Comparison of ENCODE assay signal across 26 mouse cellular contexts in genomic region chr5:17698905-17699304, GRCm38 (mm10).
DNase-seq lines count a peak whose midpoint lies in the region; ATAC-seq and TF ChIP-seq lines count a peak whose summit lies in the region.
"Had no signal": no experiment of that assay in that cellular context is flagged by ENCODE, and none has a peak within 500 bp of the region (broad histone marks: within the 10 kb centered on the region; RNA-seq: fewer than 3 reads in every experiment).

No protein-coding gene starts in this region.

- H3K36me3 ChIP-seq in forebrain, embryonic 14.5 days (ENCODE audit: control insufficient read depth, insufficient read depth, low read length), result no peaks in the 10 kb centered on the region
- H3K36me3 ChIP-seq in forebrain, embryonic 10.5 days (replicated peaks), result no peaks in the 10 kb centered on the region
- 0 out of 2 replicates have a peak, but pooled peaks cover 2% of the 10 kb centered on the region for H3K36me3 ChIP-seq in limb, embryonic 14.5 days (ENCODE audit: control insufficient read depth, insufficient read depth, low read length)
- H3K36me3 ChIP-seq: embryonic facial prominence, embryonic 10.5 days; embryonic facial prominence, embryonic 13.5 days; hindbrain, embryonic 12.5 days; hindbrain, embryonic 15.5 days; intestine, embryonic 15.5 days had no signal

- no peak overlapping the region for H3K27ac ChIP-seq in forebrain, embryonic 14.5 days (ENCODE audit: low read depth, low read length)
- no peak overlapping the region for H3K27ac ChIP-seq in forebrain, embryonic 10.5 days
- no peak overlapping the region for H3K27ac ChIP-seq in limb, embryonic 14.5 days (replicated peaks; ENCODE audit: low read depth, low read length)
- H3K27ac ChIP-seq: embryonic facial prominence, embryonic 10.5 days; embryonic facial prominence, embryonic 13.5 days; gastrocnemius, adult 2 months; hindbrain, embryonic 12.5 days; hindbrain, embryonic 15.5 days; intestine, embryonic 15.5 days had no signal

- DNase-seq in forebrain, embryonic 14.5 days (ENCODE audit: low spot score), result peak; percentile 32
- no peak for DNase-seq in forebrain, embryonic 10.5 days (ENCODE audit: extremely low spot score, low spot score)
- no peak for DNase-seq in frontal cortex, postnatal 10 days (ENCODE audit: low spot score in 2 of 2)
- peak; percentile 24 for DNase-seq in brain, adult 2 months (ENCODE audit: low read depth, low spot score)
- DNase-seq in limb, embryonic 14.5 days (ENCODE audit: low spot score), result peak; percentile 60
- DNase-seq in urinary bladder, adult 18-20 months (ENCODE audit: low spot score in 2 of 2), result no peak
- no peak for DNase-seq in left cerebral cortex, adult 18-20 months (ENCODE audit: low spot score in 2 of 2)
- DNase-seq: adrenal gland, adult 8-10 months; adrenal gland, postnatal 25 days; cerebellum, adult 11 months; cerebellum, adult 2 months; cerebellum, adult 9-11 months; cerebellum, postnatal 25 days; embryo, embryonic 11 days; gastrocnemius, adult 2 months; gastrocnemius, postnatal 14 days; heart, adult 11 months had no signal

- no peak overlapping the region for H3K9ac ChIP-seq in forebrain, embryonic 14.5 days (ENCODE audit: low read length)
- H3K9ac ChIP-seq in limb, embryonic 14.5 days (ENCODE audit: low read depth, low read length, severe bottlenecking), result no peak overlapping the region
- H3K9ac ChIP-seq: embryonic facial prominence, embryonic 13.5 days; hindbrain, embryonic 12.5 days; hindbrain, embryonic 15.5 days; intestine, embryonic 15.5 days had no signal

- 83% methylated on average over 2 of the region's 2 CpGs for WGBS in forebrain, embryonic 14.5 days
- 98% methylated on average over 2 of the region's 2 CpGs for WGBS in forebrain, embryonic 10.5 days
- 42% methylated on average over 2 of the region's 2 CpGs for WGBS in limb, embryonic 14.5 days

- no peak for ATAC-seq in forebrain, embryonic 14.5 days
- peak; percentile 77 for ATAC-seq in frontal cortex, adult (ENCODE audit: low TSS enrichment)
- no peak for ATAC-seq in limb, embryonic 14.5 days (ENCODE audit: low FRiP score, low read depth)
- ATAC-seq: activated CD4-positive, CD25-positive, alpha-beta regulatory T cell, adult 4 months; intestine, embryonic 15.5 days had no signal

- no peaks in the 10 kb centered on the region for H3K9me3 ChIP-seq in forebrain, embryonic 14.5 days (replicated peaks; ENCODE audit: control insufficient read depth, low read length)
- H3K9me3 ChIP-seq in forebrain, embryonic 10.5 days, result no peaks in the 10 kb centered on the region
- no peaks in the 10 kb centered on the region for H3K9me3 ChIP-seq in limb, embryonic 14.5 days (ENCODE audit: control insufficient read depth, low read length)
- H3K9me3 ChIP-seq: embryonic facial prominence, embryonic 10.5 days; embryonic facial prominence, embryonic 13.5 days; hindbrain, embryonic 12.5 days; hindbrain, embryonic 15.5 days; intestine, embryonic 15.5 days had no signal

- H3K4me3 ChIP-seq in forebrain, embryonic 14.5 days (ENCODE audit: low read depth, low read length), result no peak overlapping the region
- H3K4me3 ChIP-seq in forebrain, embryonic 10.5 days, result no peak overlapping the region
- no peak overlapping the region for H3K4me3 ChIP-seq in limb, embryonic 14.5 days (replicated peaks; ENCODE audit: low read length)
- H3K4me3 ChIP-seq: embryonic facial prominence, embryonic 10.5 days; embryonic facial prominence, embryonic 13.5 days; erythroblast, embryonic 14.5 days; gastrocnemius, adult 2 months; hindbrain, embryonic 12.5 days; hindbrain, embryonic 15.5 days; intestine, embryonic 15.5 days had no signal

- H3K27me3 ChIP-seq in forebrain, embryonic 14.5 days (replicated peaks; ENCODE audit: control insufficient read depth, insufficient read depth, low read length), result no peaks in the 10 kb centered on the region
- no peaks in the 10 kb centered on the region for H3K27me3 ChIP-seq in forebrain, embryonic 10.5 days (ENCODE audit: poor library complexity, severe bottlenecking)
- H3K27me3 ChIP-seq in limb, embryonic 14.5 days (ENCODE audit: control insufficient read depth, insufficient read depth, low read length), result no peaks in the 10 kb centered on the region
- H3K27me3 ChIP-seq: embryonic facial prominence, embryonic 13.5 days; hindbrain, embryonic 12.5 days; hindbrain, embryonic 15.5 days; intestine, embryonic 15.5 days had no signal

- no peak overlapping the region for H3K4me2 ChIP-seq in forebrain, embryonic 14.5 days (ENCODE audit: low read length)
- no peak overlapping the region for H3K4me2 ChIP-seq in limb, embryonic 14.5 days (replicated peaks; ENCODE audit: low read depth, low read length, severe bottlenecking)
- H3K4me2 ChIP-seq: embryonic facial prominence, embryonic 13.5 days; heart, embryonic 11.5 days; hindbrain, embryonic 12.5 days; hindbrain, embryonic 15.5 days; intestine, embryonic 15.5 days had no signal

- H3K4me1 ChIP-seq in forebrain, embryonic 14.5 days (ENCODE audit: control insufficient read depth, insufficient read depth, low read length), result no peaks in the 10 kb centered on the region
- H3K4me1 ChIP-seq in forebrain, embryonic 10.5 days, result peaks cover 4% of the 10 kb centered on the region; the same call in 1 of the 2 replicates
- H3K4me1 ChIP-seq in limb, embryonic 14.5 days (ENCODE audit: control insufficient read depth, insufficient read depth, low read length), result no peaks in the 10 kb centered on the region
- H3K4me1 ChIP-seq: embryonic facial prominence, embryonic 10.5 days; hindbrain, embryonic 12.5 days; hindbrain, embryonic 15.5 days; intestine, embryonic 15.5 days had no signal

- no peak for TF ChIP-seq POLR2A in limb, embryonic 14.5 days (IDR thresholded peaks at IDR 0.05; ENCODE audit: borderline replicate concordance, extremely low read depth, insufficient read depth, insufficient read length)

Comparison
In these comparisons a context has a peak if more than half of its experiments do, and no peak if none do; other contexts are left out.
1. DNase-seq: peak in forebrain, embryonic 14.5 days (single experiment), brain, adult 2 months (single experiment) and limb, embryonic 14.5 days (single experiment); none in forebrain, embryonic 10.5 days (single experiment), frontal cortex, postnatal 10 days (0 of 2), urinary bladder, adult 18-20 months (0 of 2) and left cerebral cortex, adult 18-20 months (0 of 2).